Mouse (Mus musculus): Measurements from ENCODE around the gene Fpr2. TPM values are rescaled to one million over a fixed set of nuclear protein-coding genes. Genes with fewer than 3 reads are reported as not detected.
"Not testable (repeated sequence)": the region's sequence is repeated elsewhere in the genome, so short reads cannot be mapped to it uniquely, and the experiment has no call there.

Gene Fpr2
- polyA plus RNA-seq (2012; ENCODE audit: insufficient read depth, insufficient read length, low replicate concordance, missing spikeins) = not detected in 2 replicates

DNA sequence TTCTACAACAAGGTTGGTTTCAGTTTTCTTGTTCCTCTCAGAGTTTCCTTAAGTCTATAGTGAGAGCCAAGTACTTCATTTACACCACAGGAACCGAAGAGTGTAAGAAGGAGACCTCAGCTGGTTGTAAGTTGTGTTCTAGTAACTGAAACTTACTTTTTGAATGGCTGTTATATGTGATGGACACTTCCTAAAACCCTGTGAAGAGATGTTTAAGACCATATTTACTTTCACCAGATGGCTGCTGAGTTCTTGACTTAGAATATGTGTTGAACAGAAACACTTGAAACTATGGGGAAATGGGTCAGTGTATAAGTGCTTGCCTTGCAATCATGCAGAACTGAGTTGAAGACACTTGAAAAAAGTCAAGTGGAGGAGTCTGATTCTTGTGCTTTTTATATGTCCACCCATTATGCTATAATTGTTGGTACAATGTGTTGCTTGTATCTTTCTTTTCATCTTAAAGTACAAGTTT, at the start of gene Fpr2, which contains the start of gene Fpr3:
Fpr2 (plus strand) TSS at position 51 of the 475 bp plus-strand sequence.
Fpr3 (plus strand) TSS at position 79 of the 475 bp plus-strand sequence.
- Histone ChIP-seq H3K4me1 (ENCODE audit: control insufficient read depth, insufficient read depth, low read length) (no peaks in the 10 kb centered on the region), H3K27ac (ENCODE audit: insufficient read depth, low read depth, low read length) (no peak within 1 kb of the TSS), H3K4me3 (ENCODE audit: insufficient read depth, low read depth, low read length) (no peak within 1 kb of the TSS)
- TF ChIP-seq POLR2A (IDR thresholded peaks at IDR 0.05; ENCODE audit: insufficient read depth, low read depth, low read length) = no peak
- no peak for TF ChIP-seq CTCF (IDR thresholded peaks at IDR 0.05; ENCODE audit: insufficient read depth, low read depth, low read length)
- WGBS = 50% methylated on average over 1 of the region's 1 CpGs

DNA sequence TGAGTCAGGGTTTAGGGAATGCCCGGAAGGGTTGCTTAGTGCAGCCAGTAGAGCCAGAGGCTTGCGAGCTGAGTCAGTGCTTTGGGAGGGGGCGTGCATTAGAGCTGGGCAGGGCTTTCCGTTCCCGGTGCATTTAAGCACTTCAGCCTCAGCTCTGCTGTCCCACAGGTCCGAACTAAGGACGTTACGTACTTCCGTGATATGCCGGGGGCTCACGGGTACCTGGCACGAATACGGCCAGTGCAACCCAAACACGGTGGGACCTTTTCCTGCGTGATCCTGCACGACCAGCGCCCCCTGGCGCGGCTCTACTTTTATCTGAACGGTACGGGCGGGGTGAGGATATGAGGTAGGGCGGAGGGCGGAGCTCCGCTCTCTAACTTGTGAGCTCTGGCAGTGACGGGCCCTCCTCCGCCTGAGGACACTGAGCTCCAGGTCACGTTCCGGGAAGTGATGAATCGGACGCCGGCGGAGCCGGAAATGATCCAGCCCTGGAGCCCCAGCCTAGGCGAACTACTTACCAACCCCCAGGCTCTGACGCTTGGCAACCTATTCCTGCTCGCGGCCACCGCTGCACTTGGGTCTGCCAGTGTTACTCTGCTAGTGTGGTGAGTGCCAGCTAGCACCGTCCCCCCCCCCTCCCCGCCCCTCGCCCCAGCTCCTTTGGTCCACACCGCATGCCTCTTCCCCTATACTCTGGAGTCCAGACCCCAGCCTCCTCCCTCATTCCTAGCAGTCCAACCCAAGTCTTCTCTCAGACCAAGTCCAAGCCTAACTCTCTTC, 49.5 kb upstream of the Fpr2 start:
- TF ChIP-seq POLR2A (IDR thresholded peaks at IDR 0.05; ENCODE audit: insufficient read depth, low read depth, low read length) = 0 out of 2 replicates have a peak, but pooled peaks have one; percentile 14
- peak; percentile 90 for TF ChIP-seq CTCF (IDR thresholded peaks at IDR 0.05; ENCODE audit: insufficient read depth, low read depth, low read length)
- under 1% methylated on average over 43 of the region's 43 CpGs for WGBS
- H3K4me3 ChIP-seq (ENCODE audit: insufficient read depth, low read depth, low read length) = peak overlapping the region; percentile 62
- peak overlapping the region; percentile 49 for H3K27ac ChIP-seq (ENCODE audit: insufficient read depth, low read depth, low read length)
- H3K4me1 ChIP-seq (ENCODE audit: control insufficient read depth, insufficient read depth, low read length) = peaks cover 4% of the 10 kb centered on the region; the same call in 1 of the 2 replicates

DNA sequence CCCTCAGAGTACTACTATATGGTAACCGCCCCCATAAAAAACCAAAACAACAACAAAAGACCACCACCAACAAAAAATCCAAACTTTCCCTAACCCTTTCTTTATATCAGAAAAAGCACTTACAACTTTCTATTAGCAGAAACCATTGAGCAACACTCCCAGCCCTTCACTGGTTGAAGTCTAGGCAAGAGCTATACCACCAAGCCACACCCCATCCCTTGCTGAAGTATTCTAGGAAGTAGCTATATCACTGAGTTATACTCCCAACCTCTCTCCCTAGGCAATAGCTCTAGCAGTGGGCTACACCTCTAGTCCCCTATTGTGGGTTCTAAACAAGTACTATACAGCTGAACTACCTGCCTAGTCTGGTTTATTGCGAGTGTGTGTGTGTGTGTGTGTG, 48.3 kb upstream of the Fpr2 start:
- H3K27ac ChIP-seq (ENCODE audit: insufficient read depth, low read depth, low read length) = no peak overlapping the region
- WGBS = 95% methylated on average over 2 of the region's 2 CpGs

DNA sequence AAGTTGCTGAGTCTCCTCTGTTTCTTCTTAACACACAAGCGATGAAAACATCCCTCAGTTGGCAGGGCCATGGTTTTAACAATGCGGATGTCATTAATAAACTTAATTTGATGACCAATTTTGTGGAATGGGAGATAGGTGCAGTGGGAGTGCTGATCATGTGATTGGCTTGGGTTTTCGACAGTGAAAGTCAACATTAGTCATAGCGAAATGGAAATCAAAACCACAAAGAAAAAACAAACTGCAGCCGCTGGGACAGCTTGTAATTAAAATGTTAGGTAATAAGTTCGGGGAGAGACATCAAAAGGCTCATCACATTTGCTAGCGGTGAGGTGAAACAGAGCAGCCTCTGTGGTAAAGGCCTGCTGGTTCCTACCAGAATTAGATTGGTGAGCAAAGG, 46.8 kb upstream of the Fpr2 start:
- no peak for TF ChIP-seq CTCF (IDR thresholded peaks at IDR 0.05; ENCODE audit: insufficient read depth, low read depth, low read length)
- H3K4me3 ChIP-seq (ENCODE audit: insufficient read depth, low read depth, low read length) = no peak overlapping the region
- no peak overlapping the region for H3K27ac ChIP-seq (ENCODE audit: insufficient read depth, low read depth, low read length)
- WGBS = 86% methylated on average over 7 of the region's 7 CpGs
- peaks cover 4% of the 10 kb centered on the region; the same call in 1 of the 2 replicates for H3K4me1 ChIP-seq (ENCODE audit: control insufficient read depth, insufficient read depth, low read length)

More for the DNA sequence above, 48.3 kb upstream of the Fpr2 start:
- TF ChIP-seq CTCF (IDR thresholded peaks at IDR 0.05; ENCODE audit: insufficient read depth, low read depth, low read length) = no peak
- no peak for TF ChIP-seq POLR2A (IDR thresholded peaks at IDR 0.05; ENCODE audit: insufficient read depth, low read depth, low read length)
- Histone ChIP-seq H3K4me1 (ENCODE audit: control insufficient read depth, insufficient read depth, low read length) (peaks cover 4% of the 10 kb centered on the region; the same call in 1 of the 2 replicates), H3K4me3 (ENCODE audit: insufficient read depth, low read depth, low read length) (no peak overlapping the region)

DNA sequence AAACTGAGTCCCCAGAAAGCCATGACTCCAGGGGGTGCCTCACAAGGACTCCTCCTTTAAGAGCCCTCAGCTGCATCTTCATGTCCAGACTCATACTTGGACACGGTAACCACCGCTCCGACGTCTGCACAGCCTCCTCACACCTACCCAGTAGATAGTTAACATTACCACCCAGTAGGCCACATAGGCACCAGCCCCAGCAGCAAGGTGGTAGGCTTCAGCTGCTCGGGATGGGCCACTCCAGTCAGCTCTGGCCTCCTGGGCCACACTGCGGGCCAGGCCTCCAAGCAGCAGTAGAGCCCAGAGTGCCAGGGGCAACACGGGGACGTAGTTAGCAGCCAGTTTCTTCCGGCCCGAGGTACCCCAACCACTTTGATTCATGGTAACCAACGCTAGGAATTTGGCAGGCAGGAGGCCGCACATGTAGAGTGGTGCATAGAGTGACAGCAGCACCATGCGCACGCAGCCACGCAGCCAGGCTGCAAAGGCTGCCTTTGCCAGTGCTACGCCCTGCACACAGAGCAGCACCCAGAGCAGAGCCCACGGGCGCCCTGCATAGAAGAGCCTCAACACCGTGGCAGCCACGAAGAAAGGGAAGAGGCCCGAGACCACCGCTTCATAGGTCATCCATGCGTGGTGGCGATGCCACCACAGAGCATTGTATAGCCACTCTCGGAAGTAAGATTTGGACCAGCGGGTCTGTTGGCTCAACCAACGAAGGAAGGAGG, 43.9 kb upstream of the Fpr2 start:
- no peak overlapping the region for H3K4me3 ChIP-seq (ENCODE audit: insufficient read depth, low read depth, low read length)
- WGBS = 74% methylated on average over 27 of the region's 27 CpGs
- TF ChIP-seq POLR2A (IDR thresholded peaks at IDR 0.05; ENCODE audit: insufficient read depth, low read depth, low read length) = no peak
- TF ChIP-seq CTCF (IDR thresholded peaks at IDR 0.05; ENCODE audit: insufficient read depth, low read depth, low read length) = no peak
- no peak overlapping the region for H3K27ac ChIP-seq (ENCODE audit: insufficient read depth, low read depth, low read length)
- H3K4me1 ChIP-seq (ENCODE audit: control insufficient read depth, insufficient read depth, low read length) = no peaks in the 10 kb centered on the region

DNA sequence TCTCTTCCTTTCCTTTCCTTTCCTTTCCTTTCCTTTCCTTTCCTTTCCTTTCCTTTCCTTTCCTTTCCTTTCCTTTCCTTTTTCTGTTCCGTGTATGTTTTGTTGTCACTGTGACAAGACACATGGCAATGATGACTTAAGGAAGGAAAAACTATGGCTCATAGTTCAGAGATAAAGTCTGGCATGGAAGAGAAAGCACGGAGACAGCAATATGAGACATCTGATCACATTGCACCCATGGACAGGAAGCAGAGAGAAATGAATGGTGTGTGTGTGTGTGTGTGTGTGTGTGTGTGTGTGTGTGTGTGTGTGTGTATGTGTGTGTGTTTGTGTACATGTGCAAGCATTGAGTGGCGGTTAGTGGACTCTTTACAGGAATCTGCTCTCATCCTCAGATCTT, 43.0 kb upstream of the Fpr2 start:
- WGBS = 87% methylated on average over 3 of the region's 3 CpGs
- H3K27ac ChIP-seq (ENCODE audit: insufficient read depth, low read depth, low read length); H3K4me1 ChIP-seq (ENCODE audit: control insufficient read depth, insufficient read depth, low read length); H3K4me3 ChIP-seq (ENCODE audit: insufficient read depth, low read depth, low read length): not testable (repeated sequence)

DNA sequence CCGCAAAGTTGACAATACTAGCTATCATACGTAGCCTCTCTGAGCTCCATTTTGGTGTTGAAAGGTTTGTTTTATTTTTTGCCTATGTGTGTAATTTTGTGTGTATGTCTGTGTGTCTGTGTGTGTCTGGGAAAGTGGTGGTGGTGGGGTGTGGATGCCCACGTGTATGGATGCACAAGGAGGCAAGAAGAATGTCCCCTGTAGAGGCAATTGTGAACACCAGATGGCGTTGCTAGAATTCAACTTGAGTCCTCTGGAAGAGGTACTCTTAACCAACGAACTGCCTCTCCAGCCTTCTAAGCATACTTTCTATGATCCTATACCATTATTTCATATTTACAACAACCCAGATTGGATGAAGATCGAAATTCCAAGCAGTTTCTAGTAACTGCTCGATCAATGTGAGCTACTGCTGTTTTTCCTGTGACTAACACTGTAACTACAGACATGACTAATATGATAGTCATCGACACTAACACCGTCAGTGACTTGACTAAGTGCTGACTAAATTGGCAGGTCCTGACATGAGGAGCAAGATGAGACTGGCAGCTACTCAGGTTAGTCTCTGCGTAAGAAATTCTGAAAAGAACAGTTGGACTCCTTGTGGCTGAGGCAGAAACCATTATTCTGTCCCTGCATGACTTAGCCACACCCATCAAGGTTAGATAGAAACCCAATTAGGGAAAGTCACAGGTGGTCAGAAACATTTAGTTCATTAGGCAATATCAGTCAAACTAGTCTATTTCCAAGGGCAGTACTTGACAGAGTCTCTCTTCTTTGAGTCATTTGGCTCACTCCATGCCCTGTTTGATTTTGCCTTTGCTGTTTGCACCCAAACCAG, 42.2 kb upstream of the Fpr2 start:
- TF ChIP-seq POLR2A (IDR thresholded peaks at IDR 0.05; ENCODE audit: insufficient read depth, low read depth, low read length) (no peak), CTCF (IDR thresholded peaks at IDR 0.05; ENCODE audit: insufficient read depth, low read depth, low read length) (no peak)
- WGBS = 68% methylated on average over 10 of the region's 10 CpGs
- no peaks in the 10 kb centered on the region; the same call in 1 of the 2 replicates for H3K4me1 ChIP-seq (ENCODE audit: control insufficient read depth, insufficient read depth, low read length)
- no peak overlapping the region for H3K4me3 ChIP-seq (ENCODE audit: insufficient read depth, low read depth, low read length)
- H3K27ac ChIP-seq (ENCODE audit: insufficient read depth, low read depth, low read length) = no peak overlapping the region

DNA sequence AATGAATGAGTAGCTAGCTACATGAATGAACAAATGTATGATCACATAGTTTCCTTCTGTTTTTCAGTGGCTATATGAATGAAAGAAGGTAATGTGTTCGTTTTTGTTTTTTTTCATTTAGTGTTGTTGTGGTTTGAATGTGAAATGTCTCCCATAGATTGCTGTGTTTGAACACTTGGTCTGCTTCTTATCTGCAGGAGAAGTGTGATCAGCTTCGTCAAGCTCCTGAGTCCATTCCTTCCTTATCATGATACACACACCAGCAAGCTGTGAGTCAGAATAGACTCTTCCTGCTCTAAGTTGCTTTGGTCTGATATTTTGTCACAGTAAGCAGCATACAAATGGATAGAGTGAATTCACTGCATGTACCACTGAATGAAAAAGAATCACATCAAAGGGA, 38.6 kb upstream of the Fpr2 start:
- H3K4me3 ChIP-seq (ENCODE audit: insufficient read depth, low read depth, low read length) = no peak overlapping the region
- no peak for TF ChIP-seq POLR2A (IDR thresholded peaks at IDR 0.05; ENCODE audit: insufficient read depth, low read depth, low read length)
- no peak for TF ChIP-seq CTCF (IDR thresholded peaks at IDR 0.05; ENCODE audit: insufficient read depth, low read depth, low read length)
- no peak overlapping the region for H3K27ac ChIP-seq (ENCODE audit: insufficient read depth, low read depth, low read length)
- H3K4me1 ChIP-seq (ENCODE audit: control insufficient read depth, insufficient read depth, low read length) = no peaks in the 10 kb centered on the region; the same call in 1 of the 2 replicates
- WGBS = 91% methylated on average over 2 of the region's 2 CpGs

All from olfactory bulb, adult 2 months (tissue).